Mouse (Mus musculus): ENCODE measurements at regions not wholly inside any gene's neighbourhood (a gene's known extent, or its start where the extent isn't known, plus 50 kb on each side); places are given as distances from the start of the nearest gene placed in this dataset.

DNA sequence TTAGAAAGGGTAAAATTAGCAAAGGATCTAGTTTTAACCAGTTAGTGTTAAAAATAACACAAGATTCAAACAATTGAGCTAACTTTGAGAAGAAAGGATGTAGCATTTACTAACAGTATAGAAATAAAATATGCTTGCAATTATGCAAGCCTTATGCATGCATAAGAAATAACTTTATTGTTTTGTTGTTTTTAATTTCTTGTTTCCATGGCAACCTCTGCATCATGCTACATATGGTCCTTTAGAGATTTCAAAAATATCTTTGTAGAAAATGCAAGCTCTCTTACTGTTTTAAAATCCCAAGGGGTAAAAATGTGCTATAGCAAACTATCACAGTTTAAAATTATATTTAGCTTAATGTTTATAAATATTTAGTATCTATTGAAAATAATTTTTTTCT is 395.0 kb upstream of the Spock3 start:
- no peak for DNase-seq (ENCODE audit: low spot score in 2 of 2)

GRCm38 (mm10) chr8:62575817-62576231 is 375.0 kb upstream of the Spock3 start:
- no peak for DNase-seq (ENCODE audit: low spot score in 2 of 2)

GRCm38 (mm10) chr8:62599281-62599680 is 351.5 kb upstream of the Spock3 start:
- DNase-seq (ENCODE audit: low spot score in 2 of 2): no peak

GRCm38 (mm10) chr8:62606126-62606525 is 344.7 kb upstream of the Spock3 start:
- peak in 1 of 2 experiments; percentile 6 for DNase-seq (ENCODE audit: low spot score in 2 of 2)

DNA sequence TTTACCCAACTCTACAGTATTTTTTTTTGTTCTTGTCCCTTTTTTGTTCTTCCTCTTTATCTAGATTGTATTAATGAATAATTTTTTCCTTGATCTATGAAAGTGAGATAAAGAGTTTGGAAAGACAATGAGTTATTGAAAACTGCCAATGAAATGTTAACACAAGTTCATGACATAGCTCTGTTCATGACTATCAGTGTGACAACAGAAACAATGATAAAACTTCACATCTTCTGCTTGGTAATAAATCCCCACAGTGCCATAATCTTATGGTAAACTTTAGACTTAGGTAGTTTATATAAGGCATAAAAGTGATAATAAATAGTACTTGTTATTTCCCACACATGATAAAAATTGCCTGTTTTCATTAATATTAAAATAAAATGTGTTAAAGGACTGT is 330.8 kb upstream of the Spock3 start:
- no peak for DNase-seq (ENCODE audit: low spot score in 2 of 2)

DNA sequence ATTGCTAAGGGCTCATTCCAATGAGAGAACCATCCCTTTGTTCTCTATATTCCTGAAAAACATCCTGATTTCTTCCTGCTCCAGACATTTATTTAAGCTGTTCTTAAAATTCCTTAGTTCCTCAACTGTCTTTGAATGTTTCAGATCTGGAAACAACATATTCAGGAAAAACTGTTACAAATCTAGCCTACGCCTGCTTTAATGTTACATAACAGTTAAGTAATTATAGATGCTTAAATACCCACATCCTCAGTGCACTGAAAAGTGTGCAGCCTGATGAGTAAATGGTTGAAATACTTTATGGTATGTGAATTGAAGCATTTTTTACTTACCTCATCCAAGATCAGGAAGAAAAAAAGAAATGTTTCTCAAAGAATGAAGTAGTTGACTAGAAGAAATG is 329.6 kb upstream of the Spock3 start:
- no peak for DNase-seq (ENCODE audit: low spot score in 2 of 2)

Data from frontal cortex, postnatal 36 days (tissue).